ENCODE assay signal across 9 mouse cellular contexts in genomic region chr6:120196837-120197236, GRCm38 (mm10).
A peak's percentile ranks its signal among the peaks of the same experiment; 100 is the strongest.
DNase-seq lines count a peak whose midpoint lies in the region; ATAC-seq and TF ChIP-seq lines count a peak whose summit lies in the region.
"Had no signal": no experiment of that assay in that cellular context is flagged by ENCODE, and none has a peak within 500 bp of the region (broad histone marks: within the 10 kb centered on the region; RNA-seq: fewer than 3 reads in every experiment).

No protein-coding gene starts in this region.

- TF ChIP-seq EP300 in heart, postnatal 0 days (IDR thresholded peaks at IDR 0.05; ENCODE audit: low read depth): no peak

- no peaks in the 10 kb centered on the region for H3K36me3 ChIP-seq in heart, postnatal 0 days (replicated peaks; ENCODE audit: control insufficient read depth, insufficient read depth, low read length)
- H3K36me3 ChIP-seq in thymus, adult 2 months (ENCODE audit: control insufficient read depth, insufficient read depth, low read length): no peaks in the 10 kb centered on the region

- 27% methylated on average over 2 of the region's 2 CpGs for WGBS in heart, postnatal 0 days
- WGBS in thymus, adult 2 months: 23% methylated on average over 2 of the region's 2 CpGs

- no peak for TF ChIP-seq POLR2A in thymus, adult 2 months (IDR thresholded peaks at IDR 0.05; ENCODE audit: control insufficient read depth, extremely low read depth, insufficient read depth, low read length, poor library complexity)

- TF ChIP-seq CTCF in heart, postnatal 0 days (IDR thresholded peaks at IDR 0.05; ENCODE audit: low read depth): peak; percentile 57
- TF ChIP-seq CTCF in thymus, adult 2 months (IDR thresholded peaks at IDR 0.05; ENCODE audit: borderline replicate concordance, control insufficient read depth, extremely low read depth, insufficient read depth, low read length, poor library complexity): no peak

- peaks cover 4% of the 10 kb centered on the region; the same call in 1 of the 2 replicates for H3K4me1 ChIP-seq in heart, postnatal 0 days (ENCODE audit: control insufficient read depth, insufficient read depth)
- H3K4me1 ChIP-seq in thymus, adult 2 months (replicated peaks; ENCODE audit: control insufficient read depth, insufficient read depth, low read length): peaks cover 34% of the 10 kb centered on the region

- no peak overlapping the region for H3K9ac ChIP-seq in heart, postnatal 0 days (replicated peaks; ENCODE audit: low read depth, low read length)

- no peak for DNase-seq in heart, postnatal 0 days (ENCODE audit: low spot score)
- no peak for DNase-seq in heart, adult 8-10 months (ENCODE audit: low spot score)
- DNase-seq in thymus, adult 2 months: peak; percentile 49
- DNase-seq in thymus, adult 18-20 months: no peak
- no peak for DNase-seq in neural tube, embryonic 10.5 days (ENCODE audit: extremely low spot score, low spot score)
- no peak for DNase-seq in urinary bladder, postnatal 10 days (ENCODE audit: low spot score)

- no peaks in the 10 kb centered on the region for H3K27me3 ChIP-seq in heart, postnatal 0 days (ENCODE audit: control insufficient read depth, insufficient read depth, low read length)
- H3K27me3 ChIP-seq in thymus, adult 2 months (ENCODE audit: control insufficient read depth, insufficient read depth, low read length): no peaks in the 10 kb centered on the region

- ATAC-seq in heart, postnatal 0 days (ENCODE audit: insufficient read depth, low read depth): no peak
- ATAC-seq in common myeloid progenitor, adult 5-6 weeks (replicated peaks; ENCODE audit: low read depth, poor library complexity, severe bottlenecking): peak; percentile 53
- ATAC-seq in megakaryocyte-erythroid progenitor cell, adult 5-6 weeks (replicated peaks; ENCODE audit: low FRiP score, low TSS enrichment, poor library complexity, severe bottlenecking): peak; percentile 52

- H3K4me3 ChIP-seq in heart, postnatal 0 days (ENCODE audit: low read depth, low read length): no peak overlapping the region
- no peak overlapping the region for H3K4me3 ChIP-seq in thymus, adult 2 months (ENCODE audit: control insufficient read depth, insufficient read depth, low read length)
- H3K4me3 ChIP-seq: myocyte had no signal

- H3K27ac ChIP-seq in heart, postnatal 0 days (ENCODE audit: low read depth): no peak overlapping the region
- H3K27ac ChIP-seq in thymus, adult 2 months (ENCODE audit: control insufficient read depth, insufficient read depth, low read length): no peak overlapping the region

- H3K4me2 ChIP-seq in heart, postnatal 0 days (ENCODE audit: low read depth, low read length): no peak overlapping the region

- H3K9me3 ChIP-seq in heart, postnatal 0 days (replicated peaks; ENCODE audit: control insufficient read depth, low read length): no peaks in the 10 kb centered on the region
